Mouse (Mus musculus): ENCODE measurements around the gene Rps6kb1. TPM values are rescaled to one million over a fixed set of nuclear protein-coding genes. Genes with fewer than 3 reads are reported as not detected.

Rps6kb1 gene
- total and polyA plus RNA-seq, 3 experiments, result 45.2 to 110 (median 76.9) TPM

DNA sequence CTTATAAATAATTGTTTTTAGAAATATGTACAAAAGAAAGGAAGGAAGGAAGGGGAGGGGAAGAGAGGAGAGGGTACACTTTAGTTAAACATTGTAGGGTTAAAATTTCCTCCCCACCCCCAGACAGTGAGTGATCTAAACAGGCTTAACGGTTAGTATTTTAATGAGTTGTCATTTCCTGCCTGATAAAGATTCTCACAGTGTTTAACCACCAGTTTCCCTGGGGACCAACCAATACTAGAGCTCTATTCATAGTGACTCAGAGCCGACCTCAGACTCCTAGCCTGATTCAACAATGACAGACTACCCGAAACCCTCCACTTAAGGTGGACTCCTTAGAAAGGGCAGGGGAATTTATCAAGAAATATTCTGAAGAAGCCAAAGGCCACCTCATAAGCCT lies 48.4 kb upstream of the Rps6kb1 start:
- DNase-seq (ENCODE audit: extremely low read depth), result peak; percentile 99
- peaks cover 2 to 4% of the 10 kb centered on the region in 2 experiments for H3K36me3 ChIP-seq (replicated peaks in 1 of 2; ENCODE audit: control insufficient read depth in 1 of 2, insufficient read depth in 1 of 2, low read length in 1 of 2)
- in situ Hi-C loops (cut with MboI; ENCODE audit: low pct_ligation_motif_present, low pct_unique_long_range_greater_than_20kb, low sequenced_read_pairs) (no loop called here), dilution Hi-C loops (cut with MboI; ENCODE audit: extremely low pct_ligation_motif_present, extremely low pct_unique_long_range_greater_than_20kb, low sequenced_read_pairs) (no loop called here)
- H3K79me2 ChIP-seq (replicated peaks; ENCODE audit: control insufficient read depth, extremely low read depth, insufficient read depth, poor library complexity, severe bottlenecking), result peaks cover 8% of the 10 kb centered on the region
- 0 out of 2 replicates have a peak, but pooled peaks have one; percentile 46 for TF ChIP-seq HCFC1 (IDR thresholded peaks at IDR 0.05; ENCODE audit: low read depth, low read length)
- TF ChIP-seq JUN (IDR thresholded peaks at IDR 0.05; ENCODE audit: insufficient read depth, low read depth, low read length), result peak; percentile 82
- TF ChIP-seq JUND (conservative IDR thresholded peaks at IDR 0.05; ENCODE audit: low read depth, low read length), result peak; percentile 92
- TF ChIP-seq CHD2 (IDR thresholded peaks at IDR 0.05; ENCODE audit: low read length), result peak; percentile 94
- 0 out of 2 replicates have a peak, but pooled peaks have one; percentile 57 for TF ChIP-seq KAT2A (IDR thresholded peaks at IDR 0.05; ENCODE audit: insufficient replicate concordance, low read length)
- no peak; the same call in 1 of the 2 replicates for TF ChIP-seq ZKSCAN1 (IDR thresholded peaks at IDR 0.05; ENCODE audit: borderline replicate concordance, low read depth, low read length)
- no peak for TF ChIP-seq NRF1 (IDR thresholded peaks at IDR 0.05; ENCODE audit: low read depth, low read length)
- no peak for TF ChIP-seq SIN3A (IDR thresholded peaks at IDR 0.05; ENCODE audit: low read length)
- no peak for TF ChIP-seq CTCF (conservative IDR thresholded peaks at IDR 0.05 in 1 of 2, IDR thresholded peaks at IDR 0.05 in 1 of 2; ENCODE audit: low read depth in 2 of 2, low read length in 2 of 2)
- no peak for TF ChIP-seq USF2 (conservative IDR thresholded peaks at IDR 0.05; ENCODE audit: low read depth, low read length)
- TF ChIP-seq TCF12 (IDR thresholded peaks at IDR 0.05; ENCODE audit: low read depth, low read length), result peak; percentile 87
- TF ChIP-seq MAFK (IDR thresholded peaks at IDR 0.05; ENCODE audit: insufficient replicate concordance, low read length), result peak; percentile 85; the same call in 1 of the 2 replicates
- peak; percentile 75 for TF ChIP-seq BHLHE40 (IDR thresholded peaks at IDR 0.05; ENCODE audit: low read depth, low read length)
- peak; percentile 72; the same call in 1 of the 2 replicates for TF ChIP-seq E2F4 (IDR thresholded peaks at IDR 0.05; ENCODE audit: insufficient replicate concordance, low read depth, low read length)
- peak; percentile 97 for TF ChIP-seq EP300 (IDR thresholded peaks at IDR 0.05; ENCODE audit: low read length)
- TF ChIP-seq UBTF (IDR thresholded peaks at IDR 0.05; ENCODE audit: low read depth, low read length), result no peak
- TF ChIP-seq MXI1 (IDR thresholded peaks at IDR 0.05; ENCODE audit: low read depth, low read length), result no peak
- TF ChIP-seq IRF4 (IDR thresholded peaks at IDR 0.05; ENCODE audit: low read depth, low read length), result peak; percentile 95
- TF ChIP-seq MEF2A (IDR thresholded peaks at IDR 0.05; ENCODE audit: borderline replicate concordance, low read depth, low read length), result peak; percentile 95
- TF ChIP-seq MYC (IDR thresholded peaks at IDR 0.05; ENCODE audit: low read depth, low read length), result peak; percentile 42; the same call in 1 of the 2 replicates
- TF ChIP-seq MAX (IDR thresholded peaks at IDR 0.05; ENCODE audit: low read length), result no peak
- TF ChIP-seq PAX5 (IDR thresholded peaks at IDR 0.05; ENCODE audit: low read length), result no peak
- 0 out of 2 replicates have a peak, but pooled peaks have one; percentile 39 for TF ChIP-seq ELF1 (IDR thresholded peaks at IDR 0.05; ENCODE audit: low read depth, low read length)
- TF ChIP-seq NELFE (IDR thresholded peaks at IDR 0.05; ENCODE audit: low read depth, low read length), result no peak; the same call in 1 of the 2 replicates
- peak; percentile 98 for TF ChIP-seq ETS1 (conservative IDR thresholded peaks at IDR 0.05; ENCODE audit: low read depth, low read length)
- TF ChIP-seq MAZ (IDR thresholded peaks at IDR 0.05; ENCODE audit: low read depth, low read length), result peak; percentile 87; the same call in 1 of the 2 replicates
- TF ChIP-seq TBP (conservative IDR thresholded peaks at IDR 0.05; ENCODE audit: low read depth, low read length), result peak; percentile 58
- no peak for TF ChIP-seq ZNF384 (IDR thresholded peaks at IDR 0.05; ENCODE audit: low read depth, low read length)
- TF ChIP-seq POLR2A (IDR thresholded peaks at IDR 0.05; ENCODE audit: low read depth, low read length), result peak; percentile 50; the same call in 1 of the 2 replicates
- TF ChIP-seq POLR2AphosphoS2 (IDR thresholded peaks at IDR 0.05; ENCODE audit: low read depth, low read length), result no peak
- TF ChIP-seq ZC3H11A (IDR thresholded peaks at IDR 0.05; ENCODE audit: low read depth, low read length), result no peak
- H3K4me1 ChIP-seq (ENCODE audit: control insufficient read depth in 1 of 2, insufficient read depth in 2 of 2), result peaks cover 32 to 85% of the 10 kb centered on the region in 2 experiments
- peak overlapping the region; percentile 79 for H3K4me2 ChIP-seq (ENCODE audit: insufficient read depth, low read depth, poor library complexity, severe bottlenecking)
- H3K27me3 ChIP-seq (replicated peaks), result no peaks in the 10 kb centered on the region
- H3K9me3 ChIP-seq (replicated peaks; ENCODE audit: low read length), result no peaks in the 10 kb centered on the region
- no peak overlapping the region for H3K4me3 ChIP-seq (replicated peaks in 1 of 3; ENCODE audit: low read depth in 2 of 3, low read length in 2 of 3, poor library complexity in 1 of 3)
- H3K27ac ChIP-seq (ENCODE audit: insufficient read depth, low read depth), result peak overlapping the region; percentile 88
- peak overlapping the region; percentile 73 for H3K9ac ChIP-seq (ENCODE audit: insufficient read depth, low read depth)
